Mouse (Mus musculus) fibroblast of lung, adult 2 months (primary cell): Measurements from ENCODE around the gene Hipk2.

Source experiments
- DNase-seq: peaks from one replicate; pipeline ENCODE4 v3.0.0-alpha.2; 2011; ENCODE audit warnings: low read depth

Gene Hipk2

DNA sequence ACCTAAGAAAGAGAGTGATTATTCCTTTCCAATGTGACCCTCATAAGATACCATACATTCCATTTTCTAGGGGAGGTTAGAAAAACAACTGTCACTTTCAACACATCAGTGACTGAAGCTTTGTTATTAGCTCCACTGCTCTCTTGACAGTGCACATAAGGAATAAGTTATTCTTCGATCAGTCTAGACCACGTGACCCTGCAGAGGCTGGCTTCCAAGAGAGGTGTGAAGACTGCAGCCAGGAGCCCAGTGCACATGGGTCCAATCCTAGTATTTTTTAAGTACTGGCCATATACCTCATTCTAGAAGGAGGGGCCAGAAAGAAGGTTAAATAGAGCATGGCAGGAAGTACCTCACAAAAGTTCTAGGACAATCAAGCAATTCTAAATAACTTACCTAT is 122.9 kb downstream of the Hipk2 start:
- DNase-seq = no peak

DNA sequence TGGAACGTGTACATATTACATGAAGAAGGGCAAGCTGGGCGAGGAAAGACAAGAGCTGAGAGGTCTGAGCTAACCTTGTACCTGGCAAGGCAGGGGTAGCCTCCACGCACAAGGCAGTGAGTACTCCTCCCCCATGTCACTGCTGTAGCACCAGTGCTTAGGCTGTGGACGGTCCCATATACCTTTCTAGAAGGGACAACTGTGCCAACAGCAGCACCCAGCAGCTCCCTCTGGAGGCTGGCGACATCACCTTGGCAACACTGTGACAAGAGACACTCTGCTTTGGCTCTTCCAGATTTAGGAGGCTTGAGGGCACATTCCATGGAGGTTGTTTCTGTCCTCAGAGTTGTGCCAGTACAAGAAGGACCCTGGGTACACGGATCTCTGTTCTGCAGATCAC is 123.5 kb downstream of the Hipk2 start:
- DNase-seq = no peak

DNA sequence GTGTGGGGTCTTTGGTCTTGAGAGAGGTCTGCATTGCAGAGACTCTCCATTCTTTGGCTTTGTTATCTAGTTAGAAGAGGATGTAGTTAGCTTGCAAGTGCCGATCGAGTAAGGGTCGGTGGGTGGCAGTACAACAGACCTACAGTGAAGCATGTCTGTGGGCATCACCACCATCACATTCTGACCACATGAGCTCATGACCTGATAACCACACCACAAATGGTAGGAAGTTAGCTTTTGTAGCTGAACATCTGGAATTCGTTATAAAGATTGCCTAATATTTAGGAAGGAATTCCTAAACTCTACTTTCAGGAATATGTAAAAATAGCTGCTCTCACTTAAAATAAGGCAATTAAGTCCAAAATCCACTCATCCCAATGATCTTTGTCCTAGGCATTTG is 127.9 kb downstream of the Hipk2 start:
- peak; percentile 37 for DNase-seq

- no peak for DNase-seq
Measured at GRCm38 (mm10) chr6:38743351-38743750, 132.6 kb downstream of the Hipk2 start.

DNA sequence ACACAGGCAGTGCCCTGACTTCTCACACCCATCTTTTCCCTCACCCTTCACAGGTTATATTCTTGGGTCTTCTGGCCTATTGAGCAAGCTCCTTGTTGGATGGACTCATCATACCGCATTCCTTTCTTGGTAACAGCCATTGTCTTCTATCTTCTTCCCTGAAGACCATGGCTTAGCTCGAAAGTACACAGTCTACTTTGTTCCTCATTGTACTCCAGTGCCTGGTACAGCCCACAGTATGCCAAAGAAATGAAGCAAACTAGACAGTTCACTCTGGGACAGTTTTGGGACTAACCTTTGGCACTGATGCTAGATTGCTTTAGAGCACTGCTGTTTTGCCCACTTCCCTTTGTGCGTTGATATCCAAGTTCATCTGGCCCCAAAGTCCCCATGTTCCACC is 133.5 kb downstream of the Hipk2 start:
- DNase-seq = no peak

GRCm38 (mm10) chr6:38741024-38741423 is 134.9 kb downstream of the Hipk2 start:
- no peak for DNase-seq

GRCm38 (mm10) chr6:38739266-38739665 is 136.7 kb downstream of the Hipk2 start:
- DNase-seq = no peak

DNA sequence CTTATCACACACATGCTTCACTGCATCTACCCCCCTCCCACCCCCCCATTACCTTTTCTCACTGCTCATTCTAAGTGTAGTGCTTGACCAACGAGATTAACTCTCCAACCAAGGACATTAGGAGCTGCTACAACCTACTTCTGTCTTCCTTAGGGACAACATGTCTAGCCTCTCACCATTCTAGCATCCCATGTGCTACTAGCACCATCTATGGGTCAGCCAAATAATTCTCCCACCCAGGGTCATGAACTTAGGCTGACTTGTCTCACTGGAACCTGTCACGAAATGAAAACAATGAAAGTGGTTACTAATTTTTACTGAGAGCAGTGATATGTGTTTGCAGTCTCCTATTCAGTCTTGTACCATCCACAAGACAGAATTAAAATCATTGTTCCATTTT is 138.2 kb downstream of the Hipk2 start:
- DNase-seq = no peak

GRCm38 (mm10) chr6:38736240-38736639 is 139.7 kb downstream of the Hipk2 start:
- peak; percentile 51 for DNase-seq

GRCm38 (mm10) chr6:38732681-38733080 is 143.3 kb downstream of the Hipk2 start:
- no peak for DNase-seq

GRCm38 (mm10) chr6:38730169-38731146 is 145.5 kb downstream of the Hipk2 start:
- DNase-seq = no peak

DNA sequence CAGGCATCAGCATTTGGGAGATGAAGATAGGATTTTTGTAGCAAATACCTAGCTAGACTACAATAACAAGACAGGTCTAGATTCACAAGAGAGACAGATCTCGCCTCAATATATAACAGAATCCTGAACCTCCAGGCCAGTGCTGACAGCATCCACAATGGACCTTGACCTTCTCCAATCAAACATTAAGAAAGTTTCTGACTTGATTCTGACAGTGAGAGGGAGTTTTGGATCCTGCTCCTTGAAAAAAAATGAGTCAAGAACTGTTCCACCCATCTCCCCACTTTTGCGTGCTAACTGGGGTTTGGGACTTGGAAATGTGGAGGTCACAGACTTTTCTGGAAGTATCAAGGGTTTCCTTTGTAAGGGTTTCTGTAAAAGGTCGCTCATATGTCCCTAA is 150.4 kb downstream of the Hipk2 start:
- no peak for DNase-seq

DNA sequence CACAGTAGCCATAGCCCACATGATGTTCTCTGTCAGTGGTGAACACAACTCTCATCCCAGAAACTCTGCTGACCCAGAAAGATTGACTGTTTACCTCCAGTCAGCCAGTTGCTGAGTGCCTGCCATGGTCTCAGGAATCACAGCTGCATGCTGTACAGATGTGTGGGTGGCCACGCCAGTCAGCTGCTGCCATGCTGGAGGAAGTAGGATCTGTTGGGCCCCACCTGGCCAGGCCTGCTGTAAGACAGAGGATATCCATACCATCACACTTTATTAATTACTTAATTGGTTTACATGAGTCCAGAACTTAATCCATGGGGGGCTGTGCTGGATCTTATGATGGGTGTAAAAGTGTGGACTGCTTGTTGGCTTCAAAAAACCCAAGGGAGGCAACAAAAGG is 154.6 kb downstream of the Hipk2 start:
- DNase-seq = no peak

DNA sequence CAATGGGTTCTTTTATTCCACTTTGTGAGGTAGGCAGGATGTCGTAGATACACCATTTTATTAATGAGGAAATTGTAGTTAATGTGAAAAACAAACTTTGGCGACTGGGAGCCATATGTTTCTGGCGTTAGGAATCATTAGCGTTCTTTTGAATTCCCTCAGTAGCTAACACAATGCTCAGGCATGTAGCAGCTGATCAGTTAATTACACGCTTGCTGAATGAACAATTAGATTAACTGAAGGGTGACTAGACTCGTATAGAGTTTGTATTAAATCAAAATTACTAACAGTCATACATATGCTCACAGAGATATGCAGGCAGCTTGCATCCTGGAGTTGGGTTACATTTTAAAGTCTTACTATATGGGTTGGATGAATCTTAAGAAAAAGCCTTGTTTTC is 156.7 kb downstream of the Hipk2 start:
- DNase-seq = no peak

DNA sequence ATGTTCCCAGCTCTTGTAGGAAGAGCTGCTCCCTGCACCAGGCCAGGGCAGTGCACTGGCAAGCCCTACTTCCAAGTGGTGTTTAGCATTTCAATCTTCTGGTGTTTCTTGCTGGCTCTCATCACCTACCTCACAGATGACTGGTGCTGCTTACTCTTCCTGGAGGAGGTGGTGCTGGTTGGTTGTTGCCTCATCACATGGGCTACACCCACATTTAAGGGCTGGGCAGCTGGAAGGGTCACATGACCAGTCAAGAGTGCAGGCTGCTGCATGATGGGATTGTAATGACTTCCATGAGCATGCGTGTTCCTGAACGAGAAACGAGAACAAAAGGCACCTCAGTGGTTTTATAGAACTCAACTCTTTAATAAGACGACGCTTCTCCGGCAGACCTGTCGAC is 157.3 kb downstream of the Hipk2 start:
- no peak for DNase-seq

- no peak for DNase-seq
Measured at GRCm38 (mm10) chr6:38715881-38716280, 160.1 kb downstream of the Hipk2 start.

DNA sequence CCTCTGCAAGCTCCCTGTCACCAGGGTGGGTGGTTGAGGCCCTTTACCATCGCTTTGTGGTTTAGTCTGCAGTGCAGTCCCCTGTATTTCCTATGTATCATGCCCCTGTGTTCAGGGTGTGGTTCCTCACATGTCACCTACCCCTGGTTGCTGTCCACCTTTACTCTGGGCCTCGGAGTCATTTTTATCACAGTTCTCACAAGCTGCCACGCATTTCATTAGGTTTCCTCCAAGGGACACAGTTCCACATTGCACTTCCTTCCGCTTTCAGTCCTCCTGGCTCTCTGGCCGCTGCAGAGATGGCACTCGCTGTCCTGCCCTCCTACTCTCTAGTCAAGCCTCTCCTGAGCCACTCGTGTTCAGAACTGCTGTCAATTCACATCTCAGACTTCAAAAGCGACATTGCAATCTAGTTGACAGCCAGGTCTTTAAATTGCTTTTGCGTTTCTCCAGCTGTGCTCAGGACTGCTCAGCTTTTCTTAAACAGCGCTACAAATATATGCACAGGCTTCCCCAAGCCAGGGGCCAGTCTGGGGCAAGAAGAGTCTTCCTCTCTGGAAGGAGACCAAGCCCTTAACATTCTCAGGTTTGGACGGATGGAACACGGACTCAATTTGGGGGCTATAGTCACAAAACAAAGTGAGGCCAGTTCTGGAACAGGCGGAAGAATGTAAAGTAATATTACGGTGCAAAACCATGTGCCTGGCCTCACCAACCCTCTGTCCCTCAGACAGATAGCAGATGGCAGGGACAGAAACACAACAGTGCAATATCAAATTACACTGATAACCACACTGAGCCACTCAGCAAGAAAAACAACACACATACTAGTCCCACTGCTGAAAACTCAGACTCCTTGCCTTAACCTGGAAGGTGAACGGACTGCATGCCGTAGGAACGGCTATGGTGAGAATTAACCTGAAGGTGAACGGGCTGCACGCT is 161.7 kb downstream of the Hipk2 start:
- DNase-seq = no peak

DNA sequence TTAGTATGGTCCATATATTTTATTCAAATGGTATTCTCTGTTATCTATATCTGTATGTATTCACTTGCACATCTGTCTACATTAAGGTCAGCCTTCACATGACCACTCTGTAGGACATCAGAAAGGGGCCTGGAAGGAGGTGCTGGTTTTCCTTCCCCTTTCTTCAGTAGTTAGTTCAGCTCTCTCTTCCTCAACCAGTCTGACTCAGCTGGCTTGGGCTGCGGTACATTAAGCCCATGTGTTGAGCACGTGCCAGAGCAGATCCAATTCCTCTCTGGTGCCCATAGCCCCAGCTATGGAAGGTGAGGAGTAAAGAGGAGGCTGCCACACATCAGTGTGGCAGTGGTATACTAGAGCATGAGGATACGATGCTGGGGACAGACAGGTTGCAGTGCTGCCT is 165.5 kb downstream of the Hipk2 start:
- no peak for DNase-seq

- no peak for DNase-seq
Measured at GRCm38 (mm10) chr6:38704264-38704984, 171.5 kb downstream of the Hipk2 start.

GRCm38 (mm10) chr6:38703526-38703925 is 172.4 kb downstream of the Hipk2 start:
- no peak for DNase-seq

DNA sequence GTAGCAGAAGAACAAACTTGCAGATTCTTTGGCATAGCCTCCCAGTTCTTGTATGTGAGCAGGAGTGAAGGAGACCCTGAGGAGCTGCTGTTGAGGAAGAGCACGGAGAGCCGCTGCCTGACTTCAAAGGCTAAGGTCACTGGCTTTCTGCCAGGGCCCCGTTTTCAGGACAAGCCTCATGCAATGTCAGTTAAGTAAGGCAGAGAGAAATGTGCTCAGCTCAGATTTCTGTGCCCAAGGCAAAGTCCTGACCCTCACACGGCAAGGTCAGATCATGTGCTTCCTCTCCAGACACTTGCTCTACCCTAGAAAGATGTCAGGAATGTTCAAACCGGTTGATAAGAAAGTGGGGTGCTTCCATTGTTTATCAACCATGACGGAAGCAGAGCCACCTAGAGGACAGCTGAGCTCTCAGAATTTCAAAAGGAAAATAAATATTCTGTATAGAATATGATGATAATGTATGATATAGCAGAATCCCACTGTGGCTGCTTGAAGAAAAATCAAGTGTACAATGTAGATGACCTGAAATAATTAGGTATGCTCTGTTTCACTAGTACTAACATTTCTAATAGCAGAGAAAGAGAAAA is 173.1 kb downstream of the Hipk2 start:
- DNase-seq = no peak

- DNase-seq = no peak
Measured at GRCm38 (mm10) chr6:38701421-38701820, 174.5 kb downstream of the Hipk2 start.
